Mouse (Mus musculus): Measurements from ENCODE around the gene Uba5. TPM values are rescaled to one million over a fixed set of nuclear protein-coding genes. Genes with fewer than 3 reads are reported as not detected.

Gene Uba5
- polyA plus RNA-seq, 1 experiment from 2014 or later, result 65.5 TPM

- WGBS, result 0% methylated on average over 37 of the region's 37 CpGs
- H3K36me3 ChIP-seq, result peaks cover 3% of the 10 kb centered on the region; the same call in 1 of the 2 replicates
- H3K9me3 ChIP-seq, result no peaks in the 10 kb centered on the region
- peak overlapping the region; percentile 64 for H3K4me3 ChIP-seq
- 0 out of 2 replicates have a peak, but pooled peaks cover 4% of the 10 kb centered on the region for H3K27me3 ChIP-seq
- peaks cover 19% of the 10 kb centered on the region for H3K4me1 ChIP-seq (replicated peaks)
- ATAC-seq (ENCODE audit: low FRiP score), result peak; percentile 53
- H3K9ac ChIP-seq, result peak overlapping the region; percentile 77
- H3K4me2 ChIP-seq, result peak overlapping the region; percentile 65
- H3K27ac ChIP-seq, result peak overlapping the region; percentile 87
Measured at GRCm38 (mm10) chr9:104002913-104003330, 60.0 kb downstream of the Uba5 start.

- peak within 1 kb of the TSS; percentile 65 for H3K4me2 ChIP-seq
- H3K9ac ChIP-seq, result peak within 1 kb of the TSS; percentile 77
- H3K36me3 ChIP-seq, result 0 out of 2 replicates have a peak, but pooled peaks cover 3% of the 10 kb centered on the region
- H3K27me3 ChIP-seq, result peaks cover 6% of the 10 kb centered on the region; the same call in 1 of the 2 replicates
- WGBS, result 1% methylated on average over 55 of the region's 55 CpGs
- peaks cover 19% of the 10 kb centered on the region for H3K4me1 ChIP-seq (replicated peaks)
- H3K9me3 ChIP-seq, result no peaks in the 10 kb centered on the region
- ATAC-seq (ENCODE audit: low FRiP score), result peak; percentile 98
- H3K27ac ChIP-seq, result peak within 1 kb of the TSS; percentile 87
- H3K4me3 ChIP-seq, result peak within 1 kb of the TSS; percentile 64
Measured at GRCm38 (mm10) chr9:104001921-104002859, 60.7 kb downstream of the Uba5 start, which contains the start of gene Nphp3. Gene Nphp3 (plus strand): TSS chr9:104002544.

GRCm38 (mm10) chr9:104000601-104001000, 62.3 kb downstream of the Uba5 start:
- 68% methylated on average over 3 of the region's 3 CpGs for WGBS
- 0 out of 2 replicates have a peak, but pooled peaks cover 3% of the 10 kb centered on the region for H3K36me3 ChIP-seq
- peaks cover 10% of the 10 kb centered on the region; the same call in 1 of the 2 replicates for H3K27me3 ChIP-seq

More at GRCm38 (mm10) chr9:104000601-104001000, 62.3 kb downstream of the Uba5 start:
- H3K9me3 ChIP-seq, result no peaks in the 10 kb centered on the region
- no peak overlapping the region for H3K4me2 ChIP-seq
- no peak overlapping the region for H3K9ac ChIP-seq
- no peak overlapping the region for H3K27ac ChIP-seq
- peaks cover 19% of the 10 kb centered on the region for H3K4me1 ChIP-seq (replicated peaks)
- no peak overlapping the region for H3K4me3 ChIP-seq
- ATAC-seq (ENCODE audit: low FRiP score), result no peak

Other genes with a start within 250 kb of the Uba5 start
- gene Nphp3, start 60.6 kb downstream of the Uba5 start, polyA plus RNA-seq (2015; fragmentation: Nextera tagmentation; extraction: Ambion mirVana), result 2.9 and 3.9 TPM in 2 replicates
- gene Gm28305, start 22.5 kb downstream of the Uba5 start, polyA plus RNA-seq (2015; fragmentation: Nextera tagmentation; extraction: Ambion mirVana), result not detected in 2 replicates
- gene Acad11, start 243 bp upstream of the Uba5 start, polyA plus RNA-seq (2015; fragmentation: Nextera tagmentation; extraction: Ambion mirVana), result 7.9 and 8.4 TPM in 2 replicates
- gene Ackr4, start 63.8 kb upstream of the Uba5 start, polyA plus RNA-seq (2015; fragmentation: Nextera tagmentation; extraction: Ambion mirVana), result 0.47 and 0.69 TPM in 2 replicates
- 19.3 and 21.4 TPM in 2 replicates for gene Dnajc13, start 199.8 kb upstream of the Uba5 start, polyA plus RNA-seq (2015; fragmentation: Nextera tagmentation; extraction: Ambion mirVana)

All from hindbrain, embryonic 13.5 days (tissue).